ENCODE assay signal across 19 mouse cellular contexts in genomic region chr6:35277903-35278587, GRCm38 (mm10). TPM values are rescaled to one million over a fixed set of nuclear protein-coding genes. Genes with fewer than 3 reads are reported as not detected.
"Had no signal": no experiment of that assay in that cellular context is flagged by ENCODE, and none has a peak within 500 bp of the region (broad histone marks: within the 10 kb centered on the region; RNA-seq: fewer than 3 reads in every experiment).

No protein-coding gene starts in this region.

- H3K27ac ChIP-seq: left cerebral cortex, adult 2 months; limb, embryonic 10.5 days; liver, embryonic 15.5 days; macrophage; midbrain, embryonic 15.5 days; neural tube, embryonic 12.5 days had no signal

- H3K4me2 ChIP-seq: liver, embryonic 11.5 days; liver, embryonic 15.5 days; midbrain, embryonic 11.5 days; midbrain, embryonic 15.5 days; neural tube, embryonic 12.5 days had no signal

- H3K4me3 ChIP-seq: left cerebral cortex, adult 2 months; limb, embryonic 10.5 days; liver, embryonic 15.5 days; megakaryocyte, embryonic 14.5 days; midbrain, embryonic 15.5 days; neural tube, embryonic 12.5 days had no signal

- ATAC-seq: lung, postnatal 0 days; midbrain, embryonic 15.5 days had no signal

- H3K9ac ChIP-seq: liver, embryonic 15.5 days; midbrain, embryonic 15.5 days; neural tube, embryonic 12.5 days had no signal

- H3K27me3 ChIP-seq: midbrain, embryonic 15.5 days; neural tube, embryonic 12.5 days had no signal

- DNase-seq: kidney, postnatal 10 days; kidney, postnatal 4 days; lung, adult 2 months; right cerebral cortex, postnatal 14 days; thymus, adult 2 months; thymus, postnatal 25 days had no signal

- H3K36me3 ChIP-seq: limb, embryonic 10.5 days; liver, embryonic 15.5 days; midbrain, embryonic 15.5 days; neural tube, embryonic 12.5 days had no signal

- H3K9me3 ChIP-seq: limb, embryonic 10.5 days; liver, embryonic 15.5 days; midbrain, embryonic 15.5 days; neural tube, embryonic 12.5 days had no signal

- H3K4me1 ChIP-seq: megakaryocyte, embryonic 14.5 days; midbrain, embryonic 15.5 days; neural tube, embryonic 12.5 days had no signal

RNA-seq across cellular contexts. Expression of gene Slc13a4, which starts 29.9 kb away (rescaled TPM):
- total RNA-seq: monocyte, adult 5-6 weeks; neutrophil, adult 5-6 weeks had no signal
- polyA plus RNA-seq: macrophage had no signal

RNA-seq across cellular contexts. Expression of gene Fam180a, which starts 47.9 kb away (rescaled TPM):
- total RNA-seq: monocyte, adult 5-6 weeks; neutrophil, adult 5-6 weeks had no signal
- polyA plus RNA-seq: kidney, embryonic 14.5 days; limb, embryonic 10.5 days; liver, embryonic 11.5 days; macrophage; midbrain, embryonic 11.5 days; neural tube, embryonic 12.5 days had no signal
